Mouse (Mus musculus): ENCODE measurements around the gene Saa3.
"Not testable (repeated sequence)": the region's sequence is repeated elsewhere in the genome, so short reads cannot be mapped to it uniquely, and the experiment has no call there.

The Saa3 gene

GRCm38 (mm10) chr7:46712250-46712649 is 3.2 kb downstream of the Saa3 start:
- DNase-seq (ENCODE audit: low read depth), result no peak

DNA sequence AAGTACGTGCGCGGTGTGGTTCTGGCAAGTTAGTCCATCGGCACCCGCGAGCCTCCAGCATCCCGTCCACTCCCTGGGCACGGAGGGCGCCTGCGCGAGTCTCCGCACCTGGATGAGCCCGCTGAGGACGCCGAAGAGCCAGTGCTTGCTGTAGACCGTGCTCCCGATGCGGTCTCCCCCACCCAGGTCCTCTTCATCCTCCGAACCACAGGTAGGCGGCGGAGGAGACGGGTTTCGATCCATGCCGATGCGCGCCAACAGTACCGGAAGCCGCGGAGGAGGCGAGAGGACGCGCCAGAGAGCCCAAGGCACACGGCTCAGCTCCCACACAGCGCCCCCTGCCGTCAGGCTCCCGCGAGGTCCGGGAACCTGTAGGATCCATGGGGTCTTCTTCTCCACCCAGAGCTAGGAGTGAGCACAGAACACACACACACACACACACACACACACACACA is 5.1 kb downstream of the Saa3 start, which contains the start of gene Saal1:
Gene Saal1, minus strand, starts transcription at position 291 of the 455 bp plus-strand sequence.
- peak; percentile 84 for DNase-seq (ENCODE audit: low read depth)

DNA sequence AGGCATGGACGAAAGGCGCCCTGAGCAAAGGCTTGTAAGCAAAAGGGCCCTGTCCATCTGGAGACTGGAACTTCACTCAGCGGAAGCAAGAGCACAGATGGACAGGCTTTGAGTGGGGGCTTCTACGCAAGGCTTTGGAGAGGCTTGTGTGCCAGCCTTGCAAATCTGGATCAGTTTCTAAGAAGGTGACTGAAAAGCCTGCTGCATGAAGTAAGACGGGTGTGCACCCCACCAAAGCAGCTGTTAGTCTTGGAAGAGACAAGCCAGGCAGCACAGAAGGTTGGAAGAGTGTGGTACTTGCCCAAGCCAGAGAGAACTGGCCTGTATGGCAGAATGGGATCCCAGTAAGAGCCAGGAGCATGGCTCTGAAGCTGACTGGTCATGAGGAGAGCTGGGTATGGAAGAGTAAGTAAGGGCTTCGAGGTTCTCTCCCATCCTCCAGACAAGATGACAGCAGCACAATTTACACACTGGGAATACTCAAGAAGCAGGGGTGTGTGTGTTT is 14.9 kb downstream of the Saa3 start:
- DNase-seq (ENCODE audit: low read depth), result no peak

GRCm38 (mm10) chr7:46696754-46697153 is 18.7 kb downstream of the Saa3 start:
- DNase-seq (ENCODE audit: low read depth), result peak; percentile 53

GRCm38 (mm10) chr7:46686827-46687226 is 28.7 kb downstream of the Saa3 start:
- DNase-seq (ENCODE audit: low read depth), result no peak

DNA sequence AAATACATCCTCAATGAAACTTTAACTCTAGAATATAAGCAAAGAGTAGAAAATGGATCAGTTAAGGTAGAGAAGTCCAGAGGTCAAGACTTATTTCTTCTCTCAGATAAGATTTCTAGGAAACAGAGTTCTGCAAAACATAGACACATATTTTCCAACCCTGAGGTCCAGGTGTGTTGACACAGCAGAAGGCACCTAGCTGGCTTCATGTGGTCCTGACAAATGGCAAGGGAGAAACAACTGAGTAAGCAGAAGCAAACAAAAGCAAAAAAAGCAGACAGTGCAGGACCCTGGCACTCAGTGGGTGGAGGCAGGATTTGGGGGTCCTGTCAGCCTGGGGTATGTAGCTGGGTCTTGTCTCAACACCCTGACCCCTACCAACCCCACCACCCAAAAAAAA is 34.8 kb downstream of the Saa3 start:
- no peak for DNase-seq (ENCODE audit: low read depth)

GRCm38 (mm10) chr7:46679044-46679443 is 36.5 kb downstream of the Saa3 start:
- not testable (repeated sequence) for DNase-seq (ENCODE audit: low read depth)

DNA sequence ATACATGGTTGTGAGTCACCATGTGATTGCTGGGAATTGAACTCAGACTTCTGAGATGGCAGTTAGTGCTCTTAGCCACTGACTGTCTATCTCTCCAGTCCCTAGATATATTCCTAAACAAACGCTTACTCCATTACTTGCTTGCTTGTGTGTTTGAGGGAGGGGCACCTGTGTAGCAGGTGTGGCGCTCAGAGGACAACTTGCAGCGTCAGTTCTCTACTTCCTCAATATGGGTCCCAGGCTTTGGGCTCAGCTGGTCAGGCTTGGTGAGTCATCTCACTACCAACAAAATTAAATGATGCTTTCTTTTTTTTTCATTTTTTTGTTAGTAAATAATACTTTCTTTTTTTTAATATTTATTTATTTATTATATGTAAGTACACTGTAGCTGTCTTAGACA is 37.1 kb downstream of the Saa3 start:
- DNase-seq (ENCODE audit: low read depth), result no peak

DNA sequence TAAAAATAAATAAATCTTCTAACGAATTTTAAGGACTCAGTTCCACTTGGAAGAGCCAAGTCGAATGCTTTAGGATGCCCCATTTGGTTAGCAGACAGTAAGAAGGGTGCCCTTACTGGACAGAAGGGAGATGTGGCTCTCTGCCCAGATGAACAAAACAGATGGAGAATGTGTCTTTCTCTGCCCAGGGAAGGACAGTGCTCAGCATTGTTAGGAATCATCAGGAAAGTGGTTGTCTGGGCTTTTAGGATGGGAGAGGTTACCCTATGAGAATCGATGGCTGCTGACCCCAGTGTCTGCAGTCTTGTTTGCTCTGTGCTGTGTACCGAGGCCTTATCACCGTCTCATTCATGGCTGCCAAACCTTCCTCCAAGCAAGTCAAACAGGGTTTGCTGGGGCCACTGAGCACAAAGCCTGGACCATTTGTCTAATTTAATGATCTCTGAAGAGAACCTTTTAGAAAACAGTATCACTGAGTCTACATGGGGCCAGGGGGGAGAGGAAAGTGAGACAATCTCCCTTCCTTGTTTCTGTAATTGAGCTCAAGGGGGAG is 38.6 kb downstream of the Saa3 start:
- no peak for DNase-seq (ENCODE audit: low read depth)

GRCm38 (mm10) chr7:46675886-46676285 is 39.6 kb downstream of the Saa3 start:
- DNase-seq (ENCODE audit: low read depth), result peak; percentile 40

DNA sequence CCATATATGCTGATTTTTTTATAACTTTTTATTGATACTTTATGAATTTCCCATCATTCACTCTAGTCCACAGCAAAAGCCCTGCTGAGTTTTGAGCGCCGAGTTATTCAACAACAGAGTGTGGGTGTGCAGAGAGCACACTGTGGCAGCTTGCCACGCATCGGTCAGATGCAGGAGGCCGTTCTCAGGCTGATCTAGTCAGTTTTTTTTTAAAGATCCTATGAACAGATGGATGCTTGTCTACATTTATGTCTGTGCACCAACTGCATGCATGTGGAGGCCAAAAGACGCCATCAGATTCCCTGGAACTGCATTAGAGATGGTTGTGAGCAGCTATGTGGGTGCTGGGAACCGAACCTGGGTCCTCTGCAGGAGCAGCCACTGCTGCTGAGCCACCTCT is 40.4 kb downstream of the Saa3 start:
- no peak for DNase-seq (ENCODE audit: low read depth)

DNA sequence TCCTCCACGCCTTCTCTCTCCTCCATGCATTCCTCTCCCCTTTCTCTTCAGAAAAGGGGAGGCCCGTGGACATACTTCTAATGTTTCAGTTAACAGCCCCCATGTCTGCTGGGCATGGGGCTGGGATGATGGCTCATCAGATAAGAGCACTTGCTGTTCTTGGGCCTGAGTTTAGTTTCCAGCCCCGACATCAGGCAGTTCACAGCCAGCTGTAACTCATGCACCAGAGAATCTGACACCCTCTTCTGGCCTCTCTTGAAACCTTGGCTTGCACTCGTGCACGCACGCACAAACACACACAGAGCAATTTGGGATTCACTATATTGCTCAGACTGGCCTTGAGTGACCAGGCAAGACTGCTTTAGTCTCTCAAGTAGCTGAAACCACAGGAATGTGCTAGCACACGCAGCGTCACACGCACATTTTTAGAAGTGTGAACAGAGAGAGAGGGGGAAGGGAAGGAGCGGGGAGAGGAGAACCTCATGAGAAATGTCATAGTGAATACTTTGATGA is 43.3 kb downstream of the Saa3 start, which contains the start of gene Tph1:
Gene Tph1, minus strand, starts transcription at position 378 of the 513 bp plus-strand sequence.
- DNase-seq (ENCODE audit: low read depth), result no peak

DNA sequence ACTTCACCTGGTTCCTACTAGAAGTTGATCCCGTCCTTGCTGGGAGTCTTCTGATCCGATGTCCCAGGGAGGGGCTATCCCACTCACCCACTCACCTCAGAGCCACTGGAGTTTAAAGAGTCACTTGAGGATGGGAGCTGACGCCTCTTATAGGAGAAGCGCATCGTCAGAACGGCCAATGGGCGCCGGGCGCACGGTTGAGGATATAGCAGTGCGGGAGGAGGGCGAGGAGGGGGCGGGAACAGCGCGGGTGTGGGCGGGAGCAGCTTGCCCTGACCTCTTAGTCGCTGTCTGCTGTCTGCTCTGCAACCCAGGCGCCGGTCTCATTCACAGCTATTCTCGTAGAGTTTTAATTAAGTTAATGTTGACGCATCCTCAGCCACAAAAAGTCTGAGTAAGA is 48.2 kb downstream of the Saa3 start:
- no peak for DNase-seq (ENCODE audit: low read depth)

DNA sequence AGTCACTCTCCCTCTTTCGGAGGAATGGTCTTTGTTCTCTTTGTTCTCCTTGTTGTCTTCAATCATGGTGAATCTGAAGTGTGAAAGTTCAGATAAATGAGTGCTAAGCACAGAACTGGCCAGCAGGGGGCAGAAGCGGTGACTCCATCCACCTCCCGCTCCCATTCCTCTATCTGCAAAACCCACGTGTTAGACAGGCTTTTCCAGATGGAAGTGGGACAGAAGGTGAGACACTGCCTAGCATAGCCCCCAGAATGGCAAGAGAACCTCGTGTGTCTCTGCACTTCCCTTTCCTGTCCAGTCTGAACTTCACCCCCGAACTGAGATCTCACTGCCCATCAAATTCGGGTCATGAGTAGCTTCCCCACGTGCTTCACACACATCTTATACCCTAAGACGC is 50.3 kb downstream of the Saa3 start:
- DNase-seq (ENCODE audit: low read depth), result no peak
